Mouse (Mus musculus): Measurements from ENCODE around the gene Pcbp3. TPM values are rescaled to one million over a fixed set of nuclear protein-coding genes. Genes with fewer than 3 reads are reported as not detected.

Gene Pcbp3
- polyA plus RNA-seq (2015; fragmentation: Nextera tagmentation; extraction: Ambion mirVana): 11.6 and 11.8 TPM in 2 replicates

GRCm38 (mm10) chr10:76961790-76962489, at the start of gene Pcbp3:
Pcbp3 (minus strand) TSS chr10:76961887.
- 3% methylated on average over 62 of the region's 62 CpGs for WGBS
- H3K9me3 ChIP-seq: no peaks in the 10 kb centered on the region
- peak within 1 kb of the TSS; percentile 94 for H3K4me2 ChIP-seq
- H3K27ac ChIP-seq (replicated peaks): no peak within 1 kb of the TSS
- H3K4me3 ChIP-seq: peak within 1 kb of the TSS; percentile 65
- peak; percentile 92 for ATAC-seq (ENCODE audit: extremely low read depth, insufficient number of reproducible peaks, low FRiP score, low TSS enrichment)
- H3K4me1 ChIP-seq: peaks cover 41% of the 10 kb centered on the region
- H3K27me3 ChIP-seq (replicated peaks): no peaks in the 10 kb centered on the region
- H3K9ac ChIP-seq: peak within 1 kb of the TSS; percentile 82
- no peaks in the 10 kb centered on the region for H3K36me3 ChIP-seq

- Histone ChIP-seq H3K9ac (no peak overlapping the region), H3K4me1 (peaks cover 10% of the 10 kb centered on the region), H3K4me3 (no peak overlapping the region), H3K9me3 (no peaks in the 10 kb centered on the region), H3K27ac (replicated peaks) (no peak overlapping the region), H3K36me3 (no peaks in the 10 kb centered on the region), H3K4me2 (no peak overlapping the region), H3K27me3 (replicated peaks) (no peaks in the 10 kb centered on the region)
- no peak for ATAC-seq (ENCODE audit: extremely low read depth, insufficient number of reproducible peaks, low FRiP score, low TSS enrichment)
- 77% methylated on average over 3 of the region's 3 CpGs for WGBS
Measured at GRCm38 (mm10) chr10:77008698-77009097, 47.0 kb upstream of the Pcbp3 start.

GRCm38 (mm10) chr10:77008109-77008561, 46.4 kb upstream of the Pcbp3 start:
- Histone ChIP-seq H3K27me3 (replicated peaks) (no peaks in the 10 kb centered on the region), H3K9me3 (no peaks in the 10 kb centered on the region), H3K4me2 (no peak overlapping the region), H3K36me3 (no peaks in the 10 kb centered on the region), H3K9ac (no peak overlapping the region), H3K4me3 (no peak overlapping the region), H3K27ac (replicated peaks) (no peak overlapping the region), H3K4me1 (peaks cover 10% of the 10 kb centered on the region)
- no peak for ATAC-seq (ENCODE audit: extremely low read depth, insufficient number of reproducible peaks, low FRiP score, low TSS enrichment)
- WGBS: 21% methylated on average over 9 of the region's 9 CpGs

- H3K27ac ChIP-seq (replicated peaks): no peak overlapping the region
- 41% methylated on average over 8 of the region's 8 CpGs for WGBS
- H3K4me1 ChIP-seq: peaks cover 10% of the 10 kb centered on the region
- no peaks in the 10 kb centered on the region for H3K36me3 ChIP-seq
- H3K4me3 ChIP-seq: no peak overlapping the region
- no peaks in the 10 kb centered on the region for H3K27me3 ChIP-seq (replicated peaks)
- no peak overlapping the region for H3K9ac ChIP-seq
- H3K4me2 ChIP-seq: no peak overlapping the region
- H3K9me3 ChIP-seq: no peaks in the 10 kb centered on the region
- no peak for ATAC-seq (ENCODE audit: extremely low read depth, insufficient number of reproducible peaks, low FRiP score, low TSS enrichment)
Measured at GRCm38 (mm10) chr10:77007433-77008108, 45.9 kb upstream of the Pcbp3 start.

GRCm38 (mm10) chr10:77004936-77005335, 43.2 kb upstream of the Pcbp3 start:
- H3K4me3 ChIP-seq: no peak overlapping the region
- no peaks in the 10 kb centered on the region for H3K27me3 ChIP-seq (replicated peaks)
- ATAC-seq (ENCODE audit: extremely low read depth, insufficient number of reproducible peaks, low FRiP score, low TSS enrichment): no peak
- no peaks in the 10 kb centered on the region for H3K36me3 ChIP-seq
- peaks cover 10% of the 10 kb centered on the region for H3K4me1 ChIP-seq
- WGBS: 31% methylated on average over 7 of the region's 7 CpGs
- no peak overlapping the region for H3K9ac ChIP-seq
- no peak overlapping the region for H3K4me2 ChIP-seq
- H3K27ac ChIP-seq (replicated peaks): no peak overlapping the region
- peaks cover 4% of the 10 kb centered on the region; the same call in 1 of the 2 replicates for H3K9me3 ChIP-seq

GRCm38 (mm10) chr10:76997759-76998513, 36.2 kb upstream of the Pcbp3 start:
- H3K4me2 ChIP-seq: peak overlapping the region; percentile 40
- peaks cover 11% of the 10 kb centered on the region for H3K4me1 ChIP-seq
- ATAC-seq (ENCODE audit: extremely low read depth, insufficient number of reproducible peaks, low FRiP score, low TSS enrichment): peak; percentile 71; the same call in 1 of the 2 replicates
- H3K27me3 ChIP-seq (replicated peaks): no peaks in the 10 kb centered on the region
- no peaks in the 10 kb centered on the region for H3K36me3 ChIP-seq
- no peak overlapping the region for H3K4me3 ChIP-seq
- peaks cover 11% of the 10 kb centered on the region for H3K9me3 ChIP-seq
- H3K27ac ChIP-seq (replicated peaks): peak overlapping the region; percentile 68
- no peak overlapping the region; the same call in 1 of the 2 replicates for H3K9ac ChIP-seq
- 27% methylated on average over 17 of the region's 17 CpGs for WGBS

GRCm38 (mm10) chr10:76992456-76992855, 30.8 kb upstream of the Pcbp3 start:
- H3K4me1 ChIP-seq: peaks cover 1% of the 10 kb centered on the region
- peaks cover 8% of the 10 kb centered on the region; the same call in 1 of the 2 replicates for H3K9me3 ChIP-seq
- H3K4me3 ChIP-seq: no peak overlapping the region
- H3K27me3 ChIP-seq (replicated peaks): peaks cover 10% of the 10 kb centered on the region
- no peaks in the 10 kb centered on the region for H3K36me3 ChIP-seq
- no peak overlapping the region for H3K4me2 ChIP-seq
- H3K27ac ChIP-seq (replicated peaks): no peak overlapping the region
- ATAC-seq (ENCODE audit: extremely low read depth, insufficient number of reproducible peaks, low FRiP score, low TSS enrichment): no peak
- no peak overlapping the region for H3K9ac ChIP-seq
- WGBS: 49% methylated on average over 3 of the region's 3 CpGs

GRCm38 (mm10) chr10:76988586-76988985, 26.9 kb upstream of the Pcbp3 start:
- Histone ChIP-seq H3K4me2 (no peak overlapping the region), H3K9me3 (no peaks in the 10 kb centered on the region), H3K27ac (replicated peaks) (no peak overlapping the region), H3K9ac (no peak overlapping the region), H3K27me3 (replicated peaks) (peaks cover 22% of the 10 kb centered on the region), H3K4me1 (no peaks in the 10 kb centered on the region), H3K4me3 (no peak overlapping the region), H3K36me3 (no peaks in the 10 kb centered on the region)
- WGBS: 71% methylated on average over 5 of the region's 5 CpGs
- ATAC-seq (ENCODE audit: extremely low read depth, insufficient number of reproducible peaks, low FRiP score, low TSS enrichment): no peak

GRCm38 (mm10) chr10:76978042-76978441, 16.4 kb upstream of the Pcbp3 start:
- Histone ChIP-seq H3K4me3 (no peak overlapping the region), H3K9me3 (peaks cover 7% of the 10 kb centered on the region; the same call in 1 of the 2 replicates), H3K4me2 (no peak overlapping the region), H3K27ac (replicated peaks) (no peak overlapping the region), H3K4me1 (peaks cover 5% of the 10 kb centered on the region; the same call in 1 of the 2 replicates), H3K27me3 (replicated peaks) (0 out of 2 replicates have a peak, but pooled peaks cover 1% of the 10 kb centered on the region), H3K9ac (no peak overlapping the region), H3K36me3 (no peaks in the 10 kb centered on the region)
- no peak for ATAC-seq (ENCODE audit: extremely low read depth, insufficient number of reproducible peaks, low FRiP score, low TSS enrichment)
- WGBS: 19% methylated on average over 2 of the region's 2 CpGs

GRCm38 (mm10) chr10:76976699-76977098, 15.0 kb upstream of the Pcbp3 start:
- H3K9ac ChIP-seq: no peak overlapping the region
- H3K4me1 ChIP-seq: peaks cover 5% of the 10 kb centered on the region; the same call in 1 of the 2 replicates
- H3K27ac ChIP-seq (replicated peaks): no peak overlapping the region
- ATAC-seq (ENCODE audit: extremely low read depth, insufficient number of reproducible peaks, low FRiP score, low TSS enrichment): no peak
- 46% methylated on average over 4 of the region's 4 CpGs for WGBS
- H3K36me3 ChIP-seq: no peaks in the 10 kb centered on the region
- no peak overlapping the region for H3K4me3 ChIP-seq
- no peak overlapping the region for H3K4me2 ChIP-seq
- H3K9me3 ChIP-seq: no peaks in the 10 kb centered on the region
- H3K27me3 ChIP-seq (replicated peaks): 0 out of 2 replicates have a peak, but pooled peaks cover 2% of the 10 kb centered on the region
